Mouse (Mus musculus) gastrocnemius, postnatal 10 days (tissue): ENCODE measurements around the gene B4galnt3. TPM values are rescaled to one million over a fixed set of nuclear protein-coding genes. Genes with fewer than 3 reads are reported as not detected.

Source experiments
- DNase-seq: peaks from one replicate; pipeline ENCODE4 v3.0.0; 2021; ENCODE audit warnings: mixed read lengths
- total RNA-seq, 2 experiments: library from RNA; stranded (reverse); gene quantifications; 2 replicates each; pipeline ENCODE4 v1.2.3; 2021

Gene B4galnt3
- total RNA-seq, 2 experiments from 2014 or later: 3.3 to 3.4 TPM

DNA sequence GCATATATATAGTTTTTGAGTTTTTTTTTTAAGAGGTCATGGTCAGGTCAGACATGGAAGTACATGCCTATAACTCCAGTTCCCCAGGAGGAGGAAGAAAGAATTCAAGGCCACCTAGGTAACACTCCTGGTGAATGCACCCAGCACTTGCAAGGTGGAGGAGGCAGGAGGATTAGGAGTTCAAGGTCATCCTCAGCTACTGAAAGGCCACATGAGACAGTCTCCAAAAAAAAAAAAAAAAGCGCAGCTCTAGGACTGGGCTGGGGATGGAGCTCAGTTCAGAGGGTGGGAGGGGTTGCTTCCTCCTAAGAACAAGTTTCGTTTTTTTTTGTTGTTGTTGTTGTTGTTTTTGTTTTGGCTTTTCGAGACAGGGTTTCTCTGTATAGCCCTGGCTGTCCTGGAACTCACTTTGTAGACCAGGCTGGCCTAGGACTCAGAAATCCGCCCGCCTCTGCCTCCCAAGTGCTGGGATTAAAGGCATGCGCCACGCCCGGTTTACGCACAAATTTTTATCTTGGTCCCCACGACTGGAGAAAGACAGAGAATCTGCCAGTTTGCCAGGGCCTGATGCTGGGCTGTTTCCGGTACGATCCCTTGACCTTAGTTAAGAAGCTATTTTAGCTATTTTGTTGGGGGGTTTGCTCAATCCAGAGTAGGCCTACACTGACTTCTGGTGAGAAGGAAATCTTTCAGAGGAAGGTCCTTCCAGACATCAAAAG, 109.2 kb downstream of the B4galnt3 start:
- no peak for DNase-seq

DNA sequence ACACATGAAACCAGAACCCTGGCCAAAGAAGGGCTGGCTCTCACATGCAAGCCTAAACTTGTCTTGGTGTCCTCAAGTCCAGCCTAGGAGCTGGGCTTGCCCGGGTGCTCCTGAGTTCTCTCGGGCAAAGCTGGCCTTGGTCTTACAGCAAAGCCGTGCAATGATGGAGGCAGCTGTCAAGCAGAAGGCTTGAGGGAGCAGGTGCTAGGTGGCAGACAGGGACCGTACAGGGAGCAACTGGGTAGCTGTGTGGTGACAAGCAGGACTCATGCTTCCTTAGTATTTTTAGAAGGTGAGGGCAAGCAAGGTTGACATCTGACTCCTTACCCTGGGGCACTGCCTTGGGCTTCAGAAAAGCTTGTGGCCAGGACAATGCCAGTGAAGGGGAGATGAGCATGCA, 110.6 kb downstream of the B4galnt3 start:
- DNase-seq: no peak

DNA sequence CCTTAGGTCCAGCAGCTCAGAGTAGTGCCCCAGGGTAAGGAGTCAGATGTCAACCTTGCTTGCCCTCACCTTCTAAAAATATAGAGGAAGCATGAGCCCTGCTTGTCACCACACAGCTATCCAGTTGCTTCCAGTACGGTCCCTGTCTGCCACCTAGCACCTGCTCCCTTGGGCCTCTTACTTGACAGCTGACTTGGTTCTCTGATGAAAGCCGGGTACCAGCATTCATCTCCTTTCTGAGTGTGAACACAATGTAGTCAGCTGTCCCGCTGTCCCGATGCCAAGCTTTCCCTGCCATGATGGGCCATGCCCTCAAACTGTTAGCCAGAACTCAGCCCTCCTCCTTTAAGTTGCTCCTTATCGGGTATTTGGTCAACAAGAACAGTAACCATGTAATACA, 112.2 kb downstream of the B4galnt3 start:
- peak; percentile 62 for DNase-seq

DNA sequence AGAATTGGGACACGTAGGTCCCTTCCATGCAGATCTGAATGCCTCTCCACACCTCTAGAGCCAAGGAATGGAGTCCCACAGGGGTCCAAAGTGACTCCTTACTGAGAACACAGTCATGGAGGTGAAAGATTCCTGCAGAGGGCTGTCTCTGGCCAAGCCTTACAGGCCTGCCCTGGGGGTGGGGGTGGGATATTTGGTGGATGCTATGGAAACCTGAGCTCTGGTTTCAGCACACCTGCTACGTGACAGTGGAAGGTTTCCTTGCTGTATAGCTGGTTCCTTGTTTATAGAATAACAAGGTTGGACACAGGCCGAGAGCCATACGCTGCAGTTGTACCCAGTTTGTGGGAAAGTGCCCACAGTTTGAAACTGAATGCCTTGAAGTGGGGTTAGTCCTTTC, 113.9 kb downstream of the B4galnt3 start:
- DNase-seq: no peak

DNA sequence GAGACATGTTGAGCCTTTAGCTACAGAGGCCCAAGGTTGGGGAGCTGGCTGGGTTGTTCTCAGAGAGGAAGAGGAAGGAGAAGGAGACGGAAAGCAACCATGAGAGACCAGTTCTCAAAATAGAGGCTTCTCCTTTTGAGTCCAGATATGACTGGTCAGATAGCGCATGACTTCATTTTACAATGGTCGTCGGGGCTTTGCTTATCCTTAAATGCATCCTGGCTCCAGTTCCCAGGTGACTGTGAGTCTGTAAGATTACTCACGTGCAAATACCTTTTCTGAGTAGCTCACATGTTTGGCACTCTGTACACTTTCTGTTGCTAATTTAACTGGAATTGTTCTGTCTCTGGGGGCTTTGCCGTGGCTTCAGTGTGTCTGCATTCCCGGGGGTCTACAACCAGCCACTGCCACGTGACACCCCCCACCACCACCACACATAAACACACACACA, 114.6 kb downstream of the B4galnt3 start:
- DNase-seq: no peak

DNA sequence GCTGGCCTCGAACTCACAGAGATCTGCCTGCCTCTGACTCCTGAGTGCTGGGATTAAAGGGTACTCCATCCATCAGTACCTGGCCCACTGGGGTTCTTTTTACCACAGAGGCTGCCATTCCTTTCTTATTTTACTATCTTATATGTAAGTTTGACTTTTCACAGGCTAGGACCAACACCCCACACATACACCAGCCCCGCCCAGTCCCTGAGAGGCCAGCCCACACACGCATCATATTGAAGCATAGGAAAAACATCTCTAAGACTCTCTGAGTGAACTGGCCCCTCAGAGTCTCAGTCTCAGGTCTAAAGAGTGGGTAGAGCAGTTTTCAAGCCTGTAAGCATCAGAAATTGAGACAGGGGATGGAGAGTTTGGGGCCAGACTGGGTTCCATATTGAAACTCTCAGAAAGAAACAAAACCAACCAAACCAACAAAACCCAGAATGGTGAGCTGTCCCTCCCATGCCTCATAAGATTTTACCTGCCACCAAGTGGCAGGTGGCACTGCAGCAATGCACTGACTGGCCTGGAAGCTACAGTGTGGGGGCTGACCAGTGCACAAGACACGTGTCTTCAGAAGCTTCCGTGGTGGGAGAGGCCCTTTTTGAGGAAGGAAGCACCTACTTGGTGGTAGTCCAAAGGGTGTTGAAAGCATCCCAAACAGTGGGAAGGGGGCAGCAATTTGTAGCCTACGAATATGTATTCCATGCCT, 115.2 kb downstream of the B4galnt3 start:
- DNase-seq: no peak

DNA sequence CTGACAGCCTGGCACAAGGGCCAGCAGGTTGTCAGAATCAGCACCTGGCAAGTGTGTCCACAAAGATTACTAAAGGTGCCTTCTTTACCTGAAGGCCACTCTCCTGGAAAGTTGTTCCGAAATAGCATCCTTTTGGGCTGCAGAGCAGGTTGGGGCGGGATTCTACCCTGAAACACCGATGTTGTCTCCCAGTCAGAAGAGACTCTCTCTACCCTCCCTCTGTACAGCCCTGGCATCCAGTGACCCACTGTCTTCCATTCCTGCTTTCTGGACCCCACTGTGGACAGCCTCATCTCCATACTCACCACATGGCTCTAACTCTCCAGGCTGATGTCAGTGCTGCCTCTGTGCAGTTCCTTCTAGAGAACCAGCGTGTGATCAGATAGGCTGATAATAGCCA, 118.7 kb downstream of the B4galnt3 start:
- no peak for DNase-seq

DNA sequence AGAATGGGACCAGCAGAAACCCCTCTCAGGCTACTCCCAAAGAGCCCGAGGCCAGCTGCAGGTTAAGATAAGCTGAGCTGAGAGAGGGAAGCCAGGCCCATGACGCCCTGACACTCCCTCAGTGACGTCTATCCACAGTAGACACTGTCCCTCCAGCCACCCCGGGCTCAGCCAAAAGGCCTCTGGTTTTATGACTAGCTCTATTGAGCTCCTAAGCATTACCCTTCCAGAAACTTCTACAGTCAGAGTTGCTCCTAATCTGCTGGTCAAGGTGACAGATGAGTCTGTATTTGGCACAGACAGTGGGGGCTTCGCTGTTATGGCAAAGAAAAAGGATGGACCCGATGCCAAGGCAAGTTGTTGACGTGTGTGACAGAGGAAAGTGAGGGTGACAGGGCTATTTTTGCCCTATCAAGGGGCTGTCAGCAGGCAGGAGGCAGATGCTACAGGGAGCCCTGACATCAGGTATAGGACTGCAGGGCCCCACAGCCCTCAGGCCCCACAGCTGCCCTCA, 119.7 kb downstream of the B4galnt3 start:
- DNase-seq: peak; percentile 41

DNA sequence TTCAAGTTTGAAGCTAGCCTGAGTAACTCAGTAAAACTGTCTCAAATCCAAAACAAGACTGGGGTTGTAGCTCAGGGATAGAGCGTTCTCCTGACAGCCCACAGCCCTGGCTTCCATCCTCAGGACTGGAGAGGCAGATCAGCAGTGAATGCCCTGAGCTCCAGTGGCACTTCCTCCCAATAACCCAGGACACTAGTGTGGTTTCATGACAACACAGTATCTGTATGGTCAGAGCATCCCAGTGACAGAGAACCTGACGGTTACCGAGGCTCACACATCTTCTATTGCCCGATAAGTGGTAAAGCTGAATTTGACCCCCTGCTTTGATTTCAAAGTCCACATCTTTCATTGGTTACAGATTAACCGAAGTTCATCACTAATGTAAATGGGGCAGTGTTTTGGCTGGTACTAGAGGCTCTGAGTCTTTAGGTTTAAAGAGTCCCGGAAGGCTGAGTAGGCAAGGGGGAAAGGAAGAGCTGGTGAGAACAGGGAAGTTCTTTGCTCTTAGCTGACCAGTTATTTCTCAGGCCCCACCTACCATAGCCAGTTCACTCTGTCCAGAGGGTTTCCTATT, 120.2 kb downstream of the B4galnt3 start:
- no peak for DNase-seq

DNA sequence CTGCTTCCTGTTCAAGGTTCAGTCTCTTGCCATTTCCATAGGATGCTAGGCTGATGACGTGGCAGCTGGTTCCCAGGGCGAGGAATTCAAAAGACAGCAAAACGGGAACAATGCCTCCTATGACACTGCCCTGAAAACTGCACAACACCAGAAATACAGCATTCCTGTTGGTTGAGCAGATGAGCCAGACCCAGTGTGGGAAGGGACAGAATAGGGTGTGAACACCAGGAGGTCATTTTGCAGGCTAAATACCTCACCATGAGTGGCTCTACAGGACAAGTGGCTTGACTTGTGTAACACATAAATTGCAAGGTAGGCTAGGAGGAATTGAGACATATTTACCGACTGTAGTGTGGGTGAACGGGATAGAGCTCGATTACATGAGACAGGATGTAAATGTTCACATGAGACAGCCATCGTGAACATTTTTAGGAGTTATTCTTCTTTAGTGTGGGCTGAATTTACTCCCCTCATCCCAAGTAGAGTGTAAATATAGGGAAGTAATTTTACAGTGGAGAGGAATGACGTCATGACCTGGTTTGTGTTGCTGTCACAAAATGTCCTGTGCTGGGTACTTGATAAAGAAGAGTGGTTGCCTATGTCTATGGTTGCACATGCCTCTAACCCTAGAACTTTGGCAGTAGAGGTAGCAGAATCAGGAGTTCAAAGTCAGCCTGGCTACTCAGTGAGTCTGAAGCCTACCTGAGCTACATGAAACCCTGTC, 121.9 kb downstream of the B4galnt3 start:
- DNase-seq: no peak

DNA sequence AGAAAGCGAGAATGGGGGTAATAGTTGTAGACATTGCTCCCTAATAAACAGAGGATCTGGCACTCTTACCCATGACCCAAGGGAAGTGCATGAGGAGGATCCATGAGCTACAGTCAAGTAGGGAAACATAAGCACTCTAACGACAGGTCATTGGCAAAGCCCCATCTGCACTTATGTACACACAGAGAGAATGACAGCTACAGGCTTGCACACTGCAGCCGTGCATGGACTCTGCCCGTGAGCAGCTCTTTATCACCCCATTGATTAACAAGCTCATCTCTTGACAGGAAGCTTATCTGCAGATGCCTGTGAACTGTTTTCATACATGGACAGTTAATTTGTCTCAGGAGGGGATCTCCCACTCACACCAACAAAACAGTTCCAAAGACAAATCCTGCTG, 126.8 kb downstream of the B4galnt3 start:
- DNase-seq: no peak

DNA sequence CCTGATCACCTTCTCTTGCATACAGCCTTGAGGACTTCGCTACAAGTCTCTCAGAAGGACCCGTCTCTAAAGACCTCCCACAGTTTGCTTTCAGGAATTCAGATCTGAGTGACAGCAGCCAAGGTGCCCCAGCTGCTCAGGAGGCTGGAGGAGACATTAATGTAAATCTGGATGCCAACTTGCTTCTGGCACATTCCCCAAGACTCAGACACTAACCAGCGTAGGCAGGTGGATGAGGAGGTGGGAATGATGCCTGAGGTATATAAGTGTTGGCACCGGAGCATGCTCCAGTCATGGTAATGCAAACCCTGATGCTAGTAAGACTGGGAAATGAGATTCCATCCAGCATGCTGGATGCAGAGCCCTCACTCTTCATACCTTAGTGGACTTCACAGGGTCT, 129.6 kb downstream of the B4galnt3 start:
- no peak for DNase-seq

DNA sequence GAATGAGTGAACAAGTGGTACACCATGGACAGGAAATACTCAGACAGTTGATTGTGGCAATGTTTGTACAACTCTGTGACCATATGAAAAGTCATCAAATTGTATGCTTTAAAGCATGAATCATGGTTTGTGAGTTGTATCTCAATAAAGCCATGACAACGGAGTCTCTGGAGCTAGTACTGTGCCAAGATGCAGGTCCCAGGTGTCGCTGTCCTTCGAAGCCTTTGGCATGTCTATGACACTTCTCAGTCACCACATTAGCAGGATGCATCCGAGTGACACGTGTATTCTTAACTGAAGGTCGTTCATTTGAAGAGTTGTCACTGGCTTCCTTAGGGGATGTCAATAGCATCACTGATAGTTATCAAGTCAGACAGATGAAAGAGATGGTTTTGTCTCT, 131.4 kb downstream of the B4galnt3 start:
- DNase-seq: no peak

DNA sequence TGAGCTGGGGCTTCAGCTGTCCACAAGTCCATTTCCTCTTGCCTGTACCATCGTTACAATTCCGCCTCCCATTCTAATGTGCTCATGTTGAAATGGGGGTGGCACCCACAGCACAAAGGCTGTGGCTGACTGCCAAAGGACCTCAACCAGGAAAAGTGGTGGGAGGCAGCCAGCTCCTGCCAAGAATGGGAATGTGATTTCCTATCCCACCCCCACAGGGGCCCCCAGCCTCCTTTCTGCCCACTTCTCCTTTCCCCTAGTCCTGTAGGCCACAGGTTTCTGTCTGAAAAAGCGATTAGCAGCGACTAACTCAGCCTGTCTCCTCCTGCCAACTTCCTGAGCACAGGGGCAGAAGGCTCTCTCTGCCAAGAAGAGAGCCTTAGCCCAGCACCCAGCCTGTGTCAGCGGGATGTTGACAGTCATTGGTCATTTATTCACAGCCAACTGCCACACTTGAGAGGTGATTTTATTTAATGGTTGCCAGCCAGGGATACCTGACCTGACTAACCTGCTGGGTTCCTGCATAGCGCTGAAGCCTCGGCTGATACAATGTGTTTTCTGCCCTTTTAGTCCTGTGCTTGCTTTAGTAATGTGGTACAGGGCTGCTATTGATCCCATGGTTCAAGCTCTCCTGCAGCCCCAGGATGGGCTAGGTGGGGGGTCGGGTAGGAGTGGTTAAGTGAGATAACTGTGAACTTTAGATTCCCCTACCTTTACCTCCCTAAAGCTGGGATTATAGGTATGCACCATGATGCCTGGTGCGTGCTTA, 135.0 kb downstream of the B4galnt3 start:
- DNase-seq: peak; percentile 30

DNA sequence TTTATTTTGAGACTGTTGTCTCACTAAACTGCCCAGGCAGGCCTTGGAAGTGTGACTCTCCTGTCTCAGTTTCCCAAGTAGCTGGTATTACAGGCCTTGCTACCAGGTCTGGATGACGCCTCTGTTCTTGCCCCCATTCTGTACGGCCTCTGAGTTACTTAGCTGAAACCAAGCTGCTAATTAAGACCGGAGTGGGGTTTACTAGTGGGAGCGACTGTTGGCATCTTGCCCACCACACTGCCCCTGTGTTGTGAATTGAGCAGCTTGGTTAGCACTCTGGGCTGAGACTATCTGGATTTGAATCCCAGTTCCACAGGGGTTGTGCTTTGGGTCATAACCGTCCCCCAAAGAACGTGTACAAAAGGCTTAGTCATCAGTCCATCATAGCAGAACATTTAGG, 136.9 kb downstream of the B4galnt3 start:
- DNase-seq: no peak

DNA sequence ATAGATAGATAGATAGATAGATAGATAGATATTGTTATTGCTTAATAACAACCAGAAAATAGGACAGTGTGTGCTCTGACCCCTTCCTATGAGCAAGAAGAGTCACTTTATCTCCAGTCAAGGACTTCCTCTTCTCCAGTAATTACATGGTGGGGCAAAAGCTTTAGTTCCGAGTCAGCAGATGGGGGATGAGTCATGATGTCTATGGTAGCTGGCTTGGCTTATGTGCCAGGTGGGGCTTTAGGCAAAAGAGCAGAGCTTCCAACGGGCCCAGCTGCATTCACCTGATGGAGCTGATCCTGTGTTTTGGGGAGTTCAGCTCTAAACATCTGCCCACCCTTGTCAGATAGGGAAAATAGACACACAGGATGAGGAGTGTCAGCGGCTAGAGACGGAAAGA, 138.8 kb downstream of the B4galnt3 start:
- DNase-seq: no peak

DNA sequence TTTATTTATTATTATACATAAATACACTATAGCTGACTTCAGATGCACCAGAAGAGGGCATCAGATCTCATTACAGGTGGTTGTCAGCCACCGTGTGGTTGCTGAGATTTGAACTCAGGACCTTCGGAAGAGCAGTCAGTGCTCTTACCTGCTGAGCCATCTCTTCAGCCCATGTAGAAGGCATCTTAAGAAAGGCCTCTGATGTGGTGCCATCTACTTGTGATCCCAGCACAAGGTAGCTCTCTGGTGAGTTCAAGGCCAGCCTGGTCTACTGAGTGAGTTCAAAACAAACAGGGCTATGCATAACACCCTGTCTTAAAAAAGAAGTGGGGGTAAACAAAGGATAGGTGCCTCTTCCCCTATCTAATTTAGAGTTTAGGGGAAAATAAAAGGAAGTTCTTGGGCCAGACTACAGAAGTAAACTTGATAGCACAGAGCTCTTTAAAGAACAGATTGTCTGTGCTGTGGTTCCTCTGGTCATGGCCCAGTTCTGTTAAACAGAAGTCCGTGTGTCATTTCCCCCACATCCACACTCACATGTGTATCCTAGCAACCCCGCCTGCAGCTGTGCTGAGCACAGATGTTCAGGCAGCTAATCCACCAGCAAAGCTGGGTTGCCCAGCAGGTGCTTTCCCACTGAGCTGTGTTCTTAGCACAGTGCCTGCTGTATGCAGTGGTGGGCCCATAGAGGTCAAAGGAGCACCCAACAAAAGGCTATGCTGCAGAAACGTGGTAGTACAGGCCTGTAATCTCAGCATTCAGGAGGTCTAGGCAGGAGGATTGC, 139.6 kb downstream of the B4galnt3 start:
- DNase-seq: peak; percentile 23
